Mouse (Mus musculus): Measurements from ENCODE around the gene Lpin2. TPM values are rescaled to one million over a fixed set of nuclear protein-coding genes. Genes with fewer than 3 reads are reported as not detected.

Lpin2 gene
- polyA plus RNA-seq, 1 experiment = 55.8 TPM

DNA sequence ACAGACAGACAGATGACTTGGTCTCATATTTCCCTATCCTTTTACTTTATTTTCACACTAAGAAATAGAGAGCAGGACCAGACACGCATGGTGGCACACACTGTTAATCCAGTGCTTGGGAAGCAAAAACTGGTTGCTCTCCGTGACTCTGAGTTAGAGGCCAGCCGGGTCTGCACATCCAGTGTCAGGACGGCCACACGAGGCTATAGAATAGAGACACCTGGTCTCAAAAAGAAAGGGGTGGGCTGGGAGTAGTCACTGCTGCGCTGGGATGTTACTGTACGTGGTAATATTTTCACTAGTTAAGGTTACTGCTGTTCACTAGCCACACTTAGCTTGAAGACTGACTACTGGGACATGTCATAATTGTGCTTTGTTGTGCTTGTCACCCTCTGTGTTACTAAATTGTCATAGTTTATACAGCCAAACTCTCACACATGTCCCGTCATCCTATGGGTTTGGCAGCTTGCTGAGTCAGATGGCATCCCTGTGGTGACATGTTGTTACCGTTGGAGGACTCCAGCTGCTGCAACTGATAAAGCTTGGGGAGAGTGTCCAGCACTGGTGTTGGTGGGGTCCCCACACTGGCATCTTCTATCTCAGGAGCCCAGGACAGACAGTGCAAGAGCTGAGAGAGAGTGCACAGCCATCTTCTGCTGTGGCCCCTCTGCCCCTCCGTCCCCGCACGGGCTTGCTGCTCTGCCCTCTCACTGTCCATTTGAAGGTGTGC is 53.0 kb downstream of the Lpin2 start:
- TF ChIP-seq POLR2A (IDR thresholded peaks at IDR 0.05; ENCODE audit: borderline replicate concordance, extremely low read depth, low read depth, low read length) (no peak), CTCF (IDR thresholded peaks at IDR 0.05; ENCODE audit: insufficient read depth, low read length) (no peak)
- H3K4me1 ChIP-seq (ENCODE audit: control insufficient read depth, insufficient read depth, low read length) = no peaks in the 10 kb centered on the region
- H3K4me3 ChIP-seq (replicated peaks; ENCODE audit: extremely low read depth, low read depth, low read length) = no peak overlapping the region
- DNase-seq = no peak
- 88% methylated on average over 12 of the region's 12 CpGs for WGBS

DNA sequence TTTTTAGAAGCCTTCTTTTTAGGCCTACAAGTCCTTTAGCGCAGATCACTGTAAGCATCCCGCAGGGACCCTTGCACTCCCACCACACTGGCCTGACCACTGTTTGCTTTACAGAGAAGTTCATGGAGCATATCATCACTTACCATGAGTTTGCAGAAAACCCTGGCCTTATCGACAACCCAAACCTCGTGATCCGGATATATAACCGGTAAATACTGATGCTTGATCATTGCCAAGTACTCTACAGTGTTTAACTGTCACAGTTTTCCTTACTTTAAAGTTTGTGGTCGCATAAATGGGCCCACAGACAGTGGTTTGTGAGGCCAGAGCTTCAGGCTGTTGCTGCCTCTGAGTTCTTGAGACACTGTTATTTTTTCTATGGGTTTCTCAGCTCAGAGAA is 56.1 kb downstream of the Lpin2 start:
- TF ChIP-seq POLR2A (IDR thresholded peaks at IDR 0.05; ENCODE audit: borderline replicate concordance, extremely low read depth, low read depth, low read length) (no peak), CTCF (IDR thresholded peaks at IDR 0.05; ENCODE audit: insufficient read depth, low read length) (no peak)
- WGBS = 94% methylated on average over 7 of the region's 7 CpGs
- no peak overlapping the region for H3K4me3 ChIP-seq (replicated peaks; ENCODE audit: extremely low read depth, low read depth, low read length)

DNA sequence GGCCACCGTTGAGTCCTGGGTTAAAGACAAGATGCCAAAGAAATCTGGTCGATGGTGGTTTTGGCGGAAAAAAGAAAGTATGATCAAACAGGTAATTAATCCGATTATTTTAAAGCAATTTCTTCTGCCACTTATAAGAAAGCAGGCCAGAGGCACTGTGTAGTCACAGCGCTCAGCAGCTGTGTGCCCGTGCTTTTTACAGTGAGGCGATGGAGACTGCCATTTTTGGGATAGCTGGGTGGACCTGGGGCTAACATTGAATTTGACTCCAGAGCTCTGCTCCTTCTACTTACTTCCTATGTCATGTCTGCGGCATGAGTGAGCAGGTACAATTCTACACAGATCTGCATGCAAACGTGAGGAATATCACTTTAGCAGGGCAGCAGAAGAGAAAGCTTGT is 58.5 kb downstream of the Lpin2 start:
- WGBS = 93% methylated on average over 9 of the region's 9 CpGs
- Histone ChIP-seq H3K4me1 (ENCODE audit: control insufficient read depth, insufficient read depth, low read length) (no peaks in the 10 kb centered on the region), H3K4me3 (replicated peaks; ENCODE audit: extremely low read depth, low read depth, low read length) (no peak overlapping the region)
- DNase-seq = no peak
- TF ChIP-seq POLR2A (IDR thresholded peaks at IDR 0.05; ENCODE audit: borderline replicate concordance, extremely low read depth, low read depth, low read length) (no peak), CTCF (IDR thresholded peaks at IDR 0.05; ENCODE audit: insufficient read depth, low read length) (no peak)

More for the DNA sequence above, 56.1 kb downstream of the Lpin2 start:
- no peak for DNase-seq
- H3K4me1 ChIP-seq (ENCODE audit: control insufficient read depth, insufficient read depth, low read length) = no peaks in the 10 kb centered on the region

DNA sequence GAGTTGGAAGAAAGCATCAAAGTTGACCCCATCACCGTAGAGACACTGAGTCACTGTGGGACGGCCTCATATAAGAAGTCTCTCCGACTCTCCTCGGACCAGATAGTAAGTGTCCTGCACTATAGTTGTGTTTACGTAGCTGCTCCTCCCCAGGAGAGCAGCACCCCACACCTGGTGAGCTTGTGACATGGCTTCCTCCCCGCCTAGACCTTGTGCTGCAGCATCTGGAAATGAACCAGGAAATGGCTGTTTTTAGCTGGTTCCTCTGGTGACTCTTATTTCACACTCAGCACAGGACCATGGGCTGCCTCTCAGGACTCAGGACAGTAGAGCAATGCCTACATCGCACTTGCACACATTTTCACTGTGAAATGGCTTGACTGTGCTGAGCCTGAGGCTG is 60.3 kb downstream of the Lpin2 start:
- TF ChIP-seq CTCF (IDR thresholded peaks at IDR 0.05; ENCODE audit: insufficient read depth, low read length) = no peak
- TF ChIP-seq POLR2A (IDR thresholded peaks at IDR 0.05; ENCODE audit: borderline replicate concordance, extremely low read depth, low read depth, low read length) = no peak
- 86% methylated on average over 7 of the region's 7 CpGs for WGBS
- DNase-seq = no peak
- Histone ChIP-seq H3K4me3 (replicated peaks; ENCODE audit: extremely low read depth, low read depth, low read length) (no peak overlapping the region), H3K4me1 (ENCODE audit: control insufficient read depth, insufficient read depth, low read length) (no peaks in the 10 kb centered on the region)

DNA sequence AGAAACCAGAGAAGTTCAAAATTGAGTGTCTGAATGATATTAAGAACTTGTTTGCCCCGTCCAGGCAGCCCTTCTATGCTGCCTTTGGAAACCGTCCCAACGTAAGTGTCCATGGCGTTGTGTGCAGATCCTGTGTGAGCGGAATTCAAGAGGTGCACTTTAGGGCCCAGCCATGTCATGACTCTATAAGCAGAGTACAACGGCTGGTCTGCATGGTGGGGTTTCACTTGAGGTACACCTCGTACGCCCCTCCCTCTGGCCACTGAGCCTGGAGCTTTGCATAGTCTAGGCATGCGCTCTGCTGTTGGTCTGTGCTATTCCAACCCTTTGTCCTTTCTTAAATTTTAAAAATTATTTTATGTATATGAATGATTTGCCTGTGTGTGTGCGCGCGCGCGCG is 62.8 kb downstream of the Lpin2 start:
- TF ChIP-seq CTCF (IDR thresholded peaks at IDR 0.05; ENCODE audit: insufficient read depth, low read length) = no peak
- no peak for TF ChIP-seq POLR2A (IDR thresholded peaks at IDR 0.05; ENCODE audit: borderline replicate concordance, extremely low read depth, low read depth, low read length)
- no peak for DNase-seq
- 95% methylated on average over 15 of the region's 15 CpGs for WGBS
- H3K4me3 ChIP-seq (replicated peaks; ENCODE audit: extremely low read depth, low read depth, low read length) = no peak overlapping the region
- H3K4me1 ChIP-seq (ENCODE audit: control insufficient read depth, insufficient read depth, low read length) = peaks cover 10% of the 10 kb centered on the region

DNA sequence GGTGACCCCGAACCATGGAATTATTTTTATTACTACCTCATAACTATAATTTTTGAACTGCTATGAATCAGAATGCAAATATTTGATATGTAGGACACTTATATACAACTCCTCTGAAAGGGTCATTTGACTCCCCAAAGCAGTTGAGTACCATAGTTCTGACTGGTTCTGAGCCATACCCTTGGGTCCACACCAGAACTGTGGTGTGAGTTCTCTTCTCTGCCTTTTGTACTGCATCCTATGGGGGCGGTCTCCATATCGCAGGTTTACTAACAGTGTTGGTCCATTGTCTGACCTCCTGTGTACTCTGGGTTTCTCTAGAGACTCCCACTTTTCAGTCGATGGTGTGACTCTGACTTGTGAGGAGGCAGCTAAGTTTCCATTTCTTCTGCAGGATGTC is 63.7 kb downstream of the Lpin2 start:
- Histone ChIP-seq H3K4me3 (replicated peaks; ENCODE audit: extremely low read depth, low read depth, low read length) (no peak overlapping the region), H3K4me1 (ENCODE audit: control insufficient read depth, insufficient read depth, low read length) (peaks cover 16% of the 10 kb centered on the region)
- 89% methylated on average over 4 of the region's 4 CpGs for WGBS
- TF ChIP-seq POLR2A (IDR thresholded peaks at IDR 0.05; ENCODE audit: borderline replicate concordance, extremely low read depth, low read depth, low read length) (no peak), CTCF (IDR thresholded peaks at IDR 0.05; ENCODE audit: insufficient read depth, low read length) (no peak)
- no peak for DNase-seq

DNA sequence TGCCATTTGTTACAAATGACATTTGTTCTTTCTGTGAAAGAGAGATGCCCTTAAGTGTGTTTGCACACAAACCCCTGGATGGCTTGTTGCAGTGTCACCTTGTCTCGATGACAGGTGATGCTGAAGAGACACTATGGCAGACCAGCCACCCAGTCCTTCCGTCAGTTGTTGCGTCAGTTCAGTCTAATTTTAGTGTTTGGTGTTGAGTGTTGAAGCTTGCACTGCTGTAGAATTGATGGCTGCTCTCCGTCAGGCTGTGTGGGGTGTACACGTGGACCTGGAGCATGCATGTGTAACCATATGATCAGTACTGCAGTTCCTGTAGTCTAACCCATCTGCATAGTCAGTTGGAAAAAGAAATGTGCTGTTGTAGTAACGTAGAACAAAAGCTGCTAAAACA is 66.6 kb downstream of the Lpin2 start:
- no peak overlapping the region for H3K4me3 ChIP-seq (replicated peaks; ENCODE audit: extremely low read depth, low read depth, low read length)
- no peak for DNase-seq
- TF ChIP-seq POLR2A (IDR thresholded peaks at IDR 0.05; ENCODE audit: borderline replicate concordance, extremely low read depth, low read depth, low read length) (no peak), CTCF (IDR thresholded peaks at IDR 0.05; ENCODE audit: insufficient read depth, low read length) (no peak)
- WGBS = 68% methylated on average over 6 of the region's 6 CpGs
- H3K4me1 ChIP-seq (ENCODE audit: control insufficient read depth, insufficient read depth, low read length) = peaks cover 17% of the 10 kb centered on the region

DNA sequence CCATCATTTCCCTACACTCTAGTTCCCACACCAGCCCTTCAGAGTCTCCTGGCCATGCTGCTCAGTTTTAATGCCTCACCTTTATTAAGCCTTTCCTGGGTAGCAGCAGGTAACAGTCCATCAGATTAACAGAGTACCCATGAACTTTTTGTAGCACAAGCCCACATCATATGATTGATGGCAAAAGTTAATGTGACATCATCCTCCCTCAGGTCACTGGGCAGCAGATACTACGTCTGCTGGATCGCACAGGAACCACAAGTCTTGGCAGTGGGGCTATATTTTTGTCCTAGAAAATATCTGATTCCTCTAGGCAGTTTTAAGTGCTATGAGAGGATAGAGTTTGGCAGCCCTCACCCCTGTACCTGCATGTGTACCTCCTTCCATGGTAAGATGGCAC is 67.7 kb downstream of the Lpin2 start:
- TF ChIP-seq POLR2A (IDR thresholded peaks at IDR 0.05; ENCODE audit: borderline replicate concordance, extremely low read depth, low read depth, low read length) = no peak
- no peak for TF ChIP-seq CTCF (IDR thresholded peaks at IDR 0.05; ENCODE audit: insufficient read depth, low read length)
- Histone ChIP-seq H3K4me1 (ENCODE audit: control insufficient read depth, insufficient read depth, low read length) (peaks cover 17% of the 10 kb centered on the region), H3K4me3 (replicated peaks; ENCODE audit: extremely low read depth, low read depth, low read length) (no peak overlapping the region)
- no peak for DNase-seq
- WGBS = 36% methylated on average over 2 of the region's 2 CpGs

DNA sequence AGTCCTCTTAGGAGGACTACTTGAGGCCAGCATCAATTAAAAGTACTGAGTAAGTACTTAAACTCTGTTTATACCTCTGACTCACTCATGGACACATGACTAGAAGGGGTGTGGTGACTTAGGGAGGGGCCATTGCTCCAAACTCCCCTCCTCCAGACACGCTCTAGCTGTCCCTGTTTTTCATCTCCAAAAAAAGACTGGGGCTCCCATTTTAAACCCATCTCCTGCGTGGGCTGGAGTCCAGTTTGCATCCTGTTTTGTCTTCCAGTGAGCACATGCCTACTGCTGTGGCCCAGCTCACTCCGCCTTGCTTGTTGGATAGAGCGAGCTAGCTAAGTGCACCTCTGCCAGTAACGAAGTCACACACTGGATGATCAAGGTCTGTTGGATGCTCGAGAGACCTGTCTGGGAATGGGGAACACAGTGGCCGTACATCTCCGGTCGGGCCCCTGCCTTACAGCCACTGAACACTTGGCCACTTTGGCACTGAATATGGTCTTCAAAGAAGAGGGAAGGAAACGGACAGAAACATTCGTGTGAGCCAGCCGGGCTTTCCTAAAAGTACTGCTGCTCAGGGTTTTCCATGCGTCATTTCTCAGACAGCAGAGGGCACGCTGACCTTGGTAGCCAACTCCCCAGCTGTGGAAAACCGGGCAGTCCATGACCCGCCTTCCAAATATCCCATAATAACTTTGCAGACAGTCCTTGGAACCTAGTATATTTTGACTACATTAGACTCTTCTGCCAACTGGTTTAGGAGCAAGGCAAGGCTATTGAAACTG is 68.7 kb downstream of the Lpin2 start:
- Histone ChIP-seq H3K4me1 (ENCODE audit: control insufficient read depth, insufficient read depth, low read length) (peaks cover 17% of the 10 kb centered on the region), H3K4me3 (replicated peaks; ENCODE audit: extremely low read depth, low read depth, low read length) (no peak overlapping the region)
- 54% methylated on average over 16 of the region's 16 CpGs for WGBS
- no peak for DNase-seq
- TF ChIP-seq POLR2A (IDR thresholded peaks at IDR 0.05; ENCODE audit: borderline replicate concordance, extremely low read depth, low read depth, low read length) (no peak), CTCF (IDR thresholded peaks at IDR 0.05; ENCODE audit: insufficient read depth, low read length) (no peak)

DNA sequence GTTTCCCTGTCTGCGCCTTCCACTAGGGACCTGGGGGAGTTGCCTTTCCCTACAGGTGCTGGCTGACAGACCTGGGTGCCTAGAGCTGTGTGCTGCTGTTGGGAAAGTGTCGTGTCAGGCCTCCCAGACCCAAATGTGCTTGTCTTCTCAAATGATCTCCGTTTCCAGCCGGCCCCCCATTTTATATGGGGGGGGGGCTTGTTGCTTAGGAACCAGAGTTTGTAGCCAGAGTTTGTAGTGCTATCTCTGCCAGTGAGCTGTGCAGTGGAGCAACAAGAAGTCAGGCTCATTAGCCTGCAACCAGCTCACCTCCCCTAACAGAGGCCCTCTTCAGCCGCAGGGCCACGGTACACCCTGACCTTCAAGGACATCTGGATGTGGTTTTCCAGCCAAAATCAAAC is 69.2 kb downstream of the Lpin2 start:
- no peak for DNase-seq
- Histone ChIP-seq H3K4me3 (replicated peaks; ENCODE audit: extremely low read depth, low read depth, low read length) (no peak overlapping the region), H3K4me1 (ENCODE audit: control insufficient read depth, insufficient read depth, low read length) (peaks cover 17% of the 10 kb centered on the region)
- TF ChIP-seq CTCF (IDR thresholded peaks at IDR 0.05; ENCODE audit: insufficient read depth, low read length) (no peak), POLR2A (IDR thresholded peaks at IDR 0.05; ENCODE audit: borderline replicate concordance, extremely low read depth, low read depth, low read length) (no peak)
- 67% methylated on average over 6 of the region's 6 CpGs for WGBS

Measured in lung, adult 2 months (tissue).